Mouse (Mus musculus): Measurements from ENCODE around the gene Mta1.

The Mta1 gene

DNA sequence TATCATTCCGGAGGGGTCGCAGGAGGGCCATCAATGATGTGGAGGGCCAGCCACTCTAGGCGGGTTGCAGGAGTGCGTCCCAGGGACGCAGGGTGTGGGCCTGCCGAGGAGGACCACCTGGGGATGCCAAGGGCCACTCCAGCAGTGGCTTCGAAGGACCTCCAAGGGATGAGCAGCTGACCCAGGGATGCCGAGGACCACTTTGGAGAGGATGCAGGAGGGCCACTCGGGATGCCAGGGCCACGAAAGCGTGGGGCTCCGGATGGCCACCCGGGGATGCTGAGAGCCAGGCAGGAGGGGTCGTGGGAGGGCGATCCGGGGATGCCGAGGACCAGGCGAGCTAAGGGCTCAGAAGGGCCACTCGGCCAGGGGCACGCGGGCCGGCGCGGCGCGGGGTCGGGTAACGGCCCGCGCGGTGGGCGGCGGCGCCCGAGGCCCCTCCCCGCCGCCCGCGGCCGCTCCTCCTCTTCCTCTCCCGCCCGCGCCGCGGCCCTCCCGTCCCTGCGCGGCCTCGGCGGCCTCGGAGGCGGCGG is at the start of gene Mta1:
TSS of gene Mta1 (plus strand) at position 530 of the 533 bp plus-strand sequence.
- DNase-seq (ENCODE audit: low spot score): peak; percentile 81

DNA sequence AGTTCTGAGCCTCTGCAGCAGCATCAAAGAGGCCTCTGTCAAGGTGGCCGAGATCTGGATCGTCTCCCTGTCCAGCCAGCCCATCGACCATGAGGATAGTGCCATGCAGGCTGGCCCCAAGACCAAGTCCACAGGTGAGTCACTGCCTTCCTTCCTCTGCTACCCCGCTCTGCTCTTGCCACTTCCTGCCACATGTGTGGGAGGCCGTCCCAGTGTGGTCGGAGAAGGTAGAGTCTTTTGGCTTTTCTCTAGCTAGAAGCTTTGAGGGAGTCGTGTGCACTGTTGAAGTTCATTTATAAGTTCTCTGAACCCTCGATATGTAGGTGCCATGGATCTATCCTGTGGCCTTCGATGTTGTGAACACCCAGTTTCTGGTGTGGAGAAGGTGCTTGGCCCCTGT is 48.2 kb upstream of the Mta1 start:
- DNase-seq (ENCODE audit: low spot score): no peak

DNA sequence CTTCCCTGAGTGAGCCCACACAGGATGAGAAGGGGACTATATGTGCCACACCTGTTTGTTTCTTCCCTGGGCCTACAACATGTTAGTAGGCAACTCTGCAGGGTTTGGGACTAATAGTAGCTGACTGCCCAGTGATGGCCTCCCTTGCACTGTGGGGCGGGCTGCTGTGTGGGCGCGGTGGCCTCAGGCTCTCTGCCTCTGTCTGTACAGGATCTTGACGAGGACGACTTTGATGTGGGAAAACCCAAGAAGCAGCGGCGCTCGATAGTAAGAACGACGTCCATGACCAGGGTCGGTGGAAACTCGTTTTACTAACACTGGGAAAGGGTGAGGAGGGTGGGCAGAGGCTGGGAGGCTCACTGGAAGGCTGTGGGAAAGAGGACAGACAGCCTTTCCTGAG is 47.4 kb upstream of the Mta1 start:
- no peak for DNase-seq (ENCODE audit: low spot score)

DNA sequence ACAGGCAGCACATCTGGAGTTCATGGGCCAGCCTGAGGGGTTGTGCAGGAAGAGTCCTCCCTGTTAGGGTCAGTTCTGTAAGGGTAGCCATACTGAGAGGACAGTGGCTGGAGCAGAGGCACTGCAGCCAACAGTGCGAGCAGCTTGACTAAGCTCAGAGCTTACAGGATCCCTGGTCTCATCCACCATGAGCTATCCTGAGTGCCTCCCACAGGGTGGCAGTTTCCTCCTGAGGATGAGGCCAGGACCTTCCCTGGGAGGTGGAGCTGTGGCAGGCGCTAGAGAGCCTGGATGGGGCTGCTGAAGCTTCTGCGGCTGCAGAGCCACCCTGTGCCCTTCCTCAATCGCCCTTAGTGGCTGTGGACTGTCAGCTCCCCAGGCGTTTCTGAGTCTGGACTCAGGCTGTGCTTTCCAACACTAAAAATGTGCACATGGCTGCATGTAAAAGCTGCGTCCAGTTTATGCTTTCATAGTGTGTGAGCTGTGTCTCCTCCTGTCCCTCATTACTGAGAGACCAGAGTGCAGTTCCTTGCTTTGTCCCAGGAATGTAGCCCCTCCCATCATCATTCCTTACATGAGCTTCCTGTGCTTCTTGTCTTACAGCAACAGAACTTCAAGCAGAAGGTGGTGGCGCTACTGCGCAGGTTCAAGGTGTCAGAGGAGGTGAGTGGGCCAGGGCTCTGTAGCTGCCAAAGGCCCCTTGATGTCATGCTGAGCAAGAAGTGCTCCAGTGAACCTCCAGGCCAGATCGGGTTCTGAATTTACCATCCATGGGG is 46.3 kb upstream of the Mta1 start:
- peak; percentile 53 for DNase-seq (ENCODE audit: low spot score)

DNA sequence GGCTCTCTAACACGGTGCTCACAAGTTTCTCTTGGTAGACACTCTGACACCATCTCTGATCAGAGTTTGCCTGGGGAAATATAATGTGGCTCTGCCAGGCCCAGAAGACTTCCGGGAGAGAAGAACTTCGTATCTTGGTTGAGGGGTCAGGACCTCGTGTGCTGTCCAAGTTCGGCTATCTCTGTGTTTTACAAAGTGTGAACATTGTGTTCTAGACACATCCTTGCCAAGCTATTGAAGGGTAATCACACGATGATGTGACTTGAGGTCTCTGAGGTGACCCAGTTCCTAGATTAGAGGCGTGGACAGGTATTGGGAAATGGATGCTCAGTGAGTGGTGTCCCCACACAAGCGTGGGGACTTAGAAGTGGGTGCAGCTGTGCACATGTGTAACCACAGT is 42.0 kb upstream of the Mta1 start:
- DNase-seq (ENCODE audit: low spot score): no peak

DNA sequence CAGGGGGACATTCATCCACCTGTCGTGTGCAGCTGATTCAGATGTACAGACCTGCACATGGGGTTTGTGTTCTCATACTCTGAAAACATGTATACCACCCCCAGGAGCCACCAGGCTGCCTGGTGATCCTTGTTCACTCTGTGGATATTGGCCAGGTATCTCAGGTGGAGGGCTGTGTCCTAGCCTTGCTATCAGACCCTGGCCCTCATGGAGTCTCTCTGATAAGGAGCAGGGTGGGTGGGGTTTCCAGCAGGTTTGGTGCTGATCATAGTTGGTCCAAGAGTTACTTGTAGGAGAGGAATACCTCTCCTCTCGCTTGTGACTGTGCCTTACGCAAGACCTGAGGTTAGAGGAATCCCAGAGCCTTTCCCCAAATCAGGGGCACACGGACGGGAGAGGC is 37.9 kb upstream of the Mta1 start:
- DNase-seq (ENCODE audit: low spot score): no peak

DNA sequence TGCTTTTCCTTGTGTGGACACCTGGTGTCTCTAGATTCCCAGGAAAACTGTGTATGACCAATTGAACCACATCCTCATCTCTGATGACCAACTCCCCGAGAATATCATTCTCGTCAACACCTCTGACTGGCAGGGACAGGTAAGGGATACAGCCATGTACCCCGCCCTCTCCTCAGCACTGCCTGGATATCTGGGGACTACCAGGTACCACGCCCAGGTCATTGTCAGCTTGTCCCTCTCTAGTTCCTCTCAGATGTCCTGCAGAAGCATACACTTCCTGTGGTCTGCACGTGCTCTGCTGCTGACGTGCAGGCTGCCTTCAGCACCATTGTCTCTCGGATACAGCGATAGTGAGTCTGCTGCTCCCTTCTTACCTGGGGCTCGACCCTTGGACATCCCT is 36.5 kb upstream of the Mta1 start:
- no peak for DNase-seq (ENCODE audit: low spot score)

DNA sequence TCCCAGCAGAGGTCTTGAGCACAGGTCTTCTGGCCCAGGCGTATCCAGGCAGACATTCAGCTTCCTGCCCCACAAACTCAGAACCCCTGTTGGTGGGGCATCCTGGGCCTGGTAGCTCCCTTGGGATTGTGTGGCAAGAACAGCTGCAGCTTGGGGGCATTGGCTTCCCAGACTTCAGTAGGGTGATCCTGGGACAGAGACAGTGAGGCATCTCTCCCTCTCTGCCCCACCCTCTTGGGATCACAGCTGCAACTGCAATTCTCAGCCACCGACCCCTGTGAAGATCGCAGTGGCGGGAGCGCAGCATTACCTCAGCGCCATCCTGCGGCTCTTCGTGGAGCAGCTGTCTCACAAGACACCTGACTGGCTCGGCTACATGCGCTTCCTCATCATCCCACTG is 35.9 kb upstream of the Mta1 start:
- no peak for DNase-seq (ENCODE audit: low spot score)

DNA sequence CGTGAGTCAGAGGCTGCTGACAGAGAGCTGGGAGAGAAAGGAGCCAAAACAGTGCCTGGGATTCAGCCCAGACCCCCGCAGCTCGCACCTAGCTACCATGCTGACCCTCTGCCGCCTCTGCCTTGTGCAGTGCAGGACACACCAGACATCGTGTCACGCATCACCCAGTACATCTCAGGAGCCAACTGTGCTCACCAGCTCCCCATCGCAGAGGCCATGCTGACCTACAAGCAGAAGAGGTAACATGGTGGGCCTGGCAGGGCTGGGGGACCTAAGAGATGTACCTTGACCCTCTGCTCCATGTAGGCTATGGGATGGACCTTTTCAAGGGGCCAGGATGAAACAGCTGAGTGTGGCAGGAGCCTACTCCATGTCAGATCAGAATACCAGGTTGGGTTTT is 34.4 kb upstream of the Mta1 start:
- no peak for DNase-seq (ENCODE audit: low spot score)

DNA sequence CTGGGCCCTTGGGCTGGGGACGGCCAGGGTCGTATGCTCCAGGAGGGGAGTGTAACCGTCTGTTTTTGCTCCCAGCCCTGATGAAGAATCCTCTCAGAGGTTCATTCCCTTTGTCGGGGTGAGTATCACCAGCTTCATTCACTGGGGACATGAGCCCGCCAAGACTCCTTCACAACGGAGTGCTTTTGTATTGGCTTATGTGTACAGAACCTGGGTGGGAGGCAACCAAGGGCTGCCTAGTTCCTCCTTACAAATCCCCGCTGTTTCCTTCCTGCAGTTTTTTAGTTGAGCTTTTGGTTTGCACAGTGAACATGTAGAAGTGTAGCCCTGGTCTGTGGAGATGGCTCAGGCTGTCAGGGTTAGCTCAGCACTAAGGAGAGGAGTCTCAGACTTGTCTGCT is 30.1 kb upstream of the Mta1 start:
- DNase-seq (ENCODE audit: low spot score): no peak

DNA sequence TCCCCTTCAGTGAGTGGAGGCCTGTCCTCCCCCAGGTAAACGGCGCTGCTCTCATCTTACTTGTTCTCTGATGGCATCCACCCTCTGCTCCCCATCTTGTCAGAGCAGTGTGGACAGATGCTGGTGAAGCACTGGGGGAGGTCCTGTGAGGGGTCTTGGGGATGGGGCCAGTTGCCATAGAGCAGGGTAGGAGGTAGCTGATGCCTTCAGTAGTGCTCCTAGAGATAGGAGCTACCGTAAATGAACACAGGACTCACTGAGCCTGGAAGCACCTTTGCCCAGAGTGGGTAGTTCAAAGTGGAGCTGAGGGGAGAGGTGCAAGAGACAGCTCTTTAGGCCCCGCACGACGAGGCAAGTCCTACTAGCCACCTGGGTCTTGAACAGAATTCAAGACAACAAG is 28.7 kb upstream of the Mta1 start:
- DNase-seq (ENCODE audit: low spot score): no peak

DNA sequence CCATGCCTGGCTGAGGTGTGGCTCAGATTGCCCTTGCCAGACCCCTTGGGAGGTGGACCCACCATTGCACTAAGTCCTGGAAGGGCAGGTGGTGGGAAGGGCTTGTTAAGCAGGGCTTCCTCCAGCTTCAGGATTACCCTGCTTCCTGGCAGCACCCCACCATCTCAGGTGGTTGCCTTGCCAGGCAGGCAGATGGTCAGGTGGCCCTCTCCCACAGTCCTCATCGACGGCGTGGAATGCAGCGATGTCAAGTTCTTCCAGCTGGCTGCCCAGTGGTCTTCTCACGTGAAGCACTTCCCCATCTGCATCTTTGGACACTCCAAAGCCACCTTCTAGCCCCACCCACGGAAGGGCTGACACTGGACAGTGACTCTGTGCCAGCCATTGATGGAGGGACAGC is 26.8 kb upstream of the Mta1 start:
- no peak for DNase-seq (ENCODE audit: low spot score)

DNA sequence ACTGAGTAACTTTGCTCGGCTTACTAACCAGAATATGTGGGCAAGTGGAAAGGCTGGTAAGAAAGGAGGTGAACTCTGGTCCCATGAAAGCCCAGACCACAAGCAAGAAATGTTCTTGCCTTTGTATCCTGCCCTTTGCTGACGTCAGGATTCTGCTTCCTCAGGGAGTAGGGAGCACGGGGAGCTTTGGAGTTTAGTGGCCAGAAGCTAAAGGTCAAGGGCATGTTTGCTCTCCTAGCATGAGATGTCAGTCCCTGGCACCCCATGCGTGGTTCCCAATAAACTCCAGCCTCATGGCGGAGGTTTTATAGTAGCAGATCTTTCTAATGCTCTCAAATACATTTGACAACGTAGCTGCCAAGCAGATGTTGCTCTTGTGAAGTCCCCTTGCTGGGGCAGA is 26.3 kb upstream of the Mta1 start:
- DNase-seq (ENCODE audit: low spot score): no peak

DNA sequence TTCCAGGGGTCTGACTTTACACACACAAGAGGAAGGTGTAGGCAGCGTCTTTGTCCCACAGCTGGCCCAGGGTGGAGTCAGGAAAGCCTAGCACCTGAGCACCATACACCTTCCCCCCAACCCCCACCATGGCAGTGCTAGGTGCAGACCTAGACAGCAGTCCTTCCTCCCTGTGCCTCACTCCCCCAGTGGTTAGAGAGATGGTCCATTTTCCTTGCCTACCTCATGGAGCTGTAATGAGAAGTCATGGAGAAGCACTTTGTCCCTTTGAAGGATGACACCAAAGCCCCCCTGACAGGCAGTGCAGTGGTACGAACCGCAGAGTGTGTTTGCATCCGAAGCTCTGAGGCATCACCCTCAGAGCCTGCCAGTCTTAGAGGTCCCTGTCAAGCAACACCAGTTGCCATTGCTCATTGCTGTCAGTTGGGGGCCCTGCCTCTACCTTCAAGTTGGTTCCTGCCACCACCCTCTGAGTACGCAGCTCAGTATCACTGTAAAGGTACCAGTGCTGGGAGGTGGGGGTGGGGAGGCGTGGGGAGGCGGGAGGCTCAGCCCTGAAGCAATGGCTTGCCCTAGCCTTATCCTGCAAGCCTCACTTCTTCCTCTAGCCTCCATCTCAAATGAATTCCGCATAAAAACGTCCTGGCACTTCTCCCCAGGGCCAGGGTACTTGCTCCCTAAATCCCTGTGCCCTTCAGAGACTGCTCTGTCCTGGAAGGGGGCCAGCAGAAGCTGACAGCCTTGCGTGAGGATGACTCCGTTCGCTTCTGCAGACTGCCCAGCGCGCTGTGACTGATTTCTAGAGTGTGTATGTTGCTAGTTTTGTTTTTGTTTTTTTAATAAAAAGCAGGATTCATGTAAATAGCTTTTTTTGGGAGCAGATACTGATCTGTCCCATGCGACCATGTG is 24.4 kb upstream of the Mta1 start:
- peak; percentile 42 for DNase-seq (ENCODE audit: low spot score)

DNA sequence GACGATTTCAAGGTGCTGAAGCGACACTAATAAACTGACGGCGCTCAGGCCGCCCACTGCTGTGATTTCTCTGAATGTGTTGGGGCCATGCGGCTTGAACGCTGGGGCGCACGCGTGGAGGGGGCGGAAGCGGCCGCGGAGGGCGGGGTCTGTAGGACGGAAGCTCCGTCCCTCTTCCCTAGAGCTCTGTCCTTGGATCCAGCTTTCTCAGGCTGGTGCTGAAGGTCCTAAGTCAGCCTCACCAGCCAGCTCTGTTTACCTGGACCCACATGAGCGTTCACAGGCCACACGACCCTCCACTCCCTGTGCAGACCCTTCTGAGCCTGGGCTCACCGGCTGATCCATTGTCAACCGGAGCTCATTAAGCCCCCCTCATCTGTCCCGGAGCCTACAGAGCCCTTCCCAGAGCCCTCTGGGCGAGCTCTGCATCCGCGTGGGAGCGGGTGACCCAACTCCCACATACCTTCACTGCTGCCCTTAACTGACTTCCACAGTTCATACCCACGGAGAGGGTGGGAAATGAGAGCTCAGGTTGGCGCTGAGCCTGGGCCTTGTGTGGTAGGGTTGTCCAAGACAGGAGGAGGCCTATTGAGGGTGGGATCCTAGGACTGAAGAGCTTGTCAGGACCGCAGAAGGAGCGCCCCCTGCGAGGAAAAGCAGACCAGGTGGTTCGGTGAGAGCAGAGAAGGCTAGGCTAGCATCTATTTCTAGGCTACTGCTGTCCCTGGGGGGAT is 23.6 kb upstream of the Mta1 start, which contains the start of gene Tex22:
TSS of gene Tex22 (plus strand) at position 174 of the 734 bp plus-strand sequence.
- peak; percentile 90 for DNase-seq (ENCODE audit: low spot score)

DNA sequence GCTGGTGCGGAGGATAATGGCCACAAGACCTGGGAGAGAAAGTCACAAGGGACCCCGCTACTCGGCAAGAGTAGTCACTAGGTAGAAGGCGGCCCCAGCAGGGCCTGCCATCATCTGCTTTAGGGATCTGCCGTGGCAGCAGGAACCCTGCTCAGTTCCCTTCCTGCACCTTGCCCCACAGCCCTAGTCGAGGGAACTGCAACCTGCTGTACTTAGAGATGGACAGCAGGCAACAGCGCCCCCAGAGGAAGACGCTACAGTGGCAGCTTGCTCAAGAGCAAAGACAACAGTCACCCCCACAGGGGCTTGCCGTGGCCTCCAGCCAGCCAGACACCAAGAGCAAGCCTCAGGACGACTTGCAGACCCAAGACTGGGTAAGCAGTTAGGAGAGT is 23.0 kb upstream of the Mta1 start:
- DNase-seq (ENCODE audit: low spot score): peak; percentile 93

DNA sequence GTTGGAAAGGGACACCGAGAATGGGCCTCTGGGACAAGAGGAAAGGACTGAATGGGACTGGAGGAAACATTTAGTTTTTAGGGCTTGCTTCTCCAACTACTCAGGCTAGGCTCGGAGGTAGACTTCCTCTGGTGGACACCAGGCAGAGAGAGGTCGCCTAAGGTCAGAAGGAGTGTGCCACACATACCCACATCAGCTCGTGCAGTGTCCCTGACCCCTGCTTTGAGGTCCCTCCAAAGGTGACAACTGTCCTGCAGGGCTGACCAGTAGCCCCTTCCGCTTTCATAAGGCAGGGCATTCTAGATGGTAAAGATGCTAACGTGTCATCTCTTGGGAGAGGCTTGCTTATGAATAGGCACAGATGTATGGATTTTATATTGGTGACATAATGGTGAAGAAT is 22.6 kb upstream of the Mta1 start:
- DNase-seq (ENCODE audit: low spot score): no peak

DNA sequence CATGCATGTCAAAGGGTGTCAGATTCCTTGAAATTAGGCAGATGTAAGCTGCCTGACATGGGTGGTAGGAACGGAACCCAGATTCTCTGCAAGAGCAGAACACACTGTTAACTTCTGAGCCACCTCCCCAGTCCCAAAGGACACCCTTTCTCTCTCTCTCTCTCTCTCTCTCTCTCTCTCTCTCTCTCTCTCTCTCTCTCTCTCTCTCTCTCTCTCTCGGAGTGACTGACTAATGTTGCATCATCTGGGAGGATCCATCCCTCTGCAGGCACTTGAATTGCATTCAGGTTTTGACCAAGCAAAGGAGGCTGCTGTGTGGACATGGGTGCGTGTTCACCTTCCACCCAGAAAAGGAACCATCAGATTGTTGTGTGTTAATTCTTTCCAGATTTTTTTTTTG is 10.8 kb upstream of the Mta1 start:
- no peak for DNase-seq (ENCODE audit: low spot score)

DNA sequence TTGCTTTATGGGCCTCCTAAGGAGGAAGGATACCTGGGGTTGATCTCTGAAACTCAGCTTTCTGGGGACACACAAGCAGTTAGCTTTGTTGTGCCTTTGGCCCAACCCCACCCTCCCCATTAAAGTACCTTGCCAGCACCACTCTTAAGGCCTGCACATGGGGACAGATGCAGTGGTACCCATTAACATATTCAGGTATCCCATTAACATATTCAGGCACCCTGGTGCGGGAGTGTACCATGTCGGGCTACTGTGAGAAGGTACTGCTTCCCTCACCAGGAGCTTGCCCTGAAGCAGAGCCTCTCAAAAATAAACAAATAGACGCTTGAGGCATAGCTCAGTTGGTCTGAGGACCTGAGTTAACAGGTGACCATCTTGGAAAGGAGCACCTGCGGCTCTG is 10.1 kb upstream of the Mta1 start:
- no peak for DNase-seq (ENCODE audit: low spot score)

DNA sequence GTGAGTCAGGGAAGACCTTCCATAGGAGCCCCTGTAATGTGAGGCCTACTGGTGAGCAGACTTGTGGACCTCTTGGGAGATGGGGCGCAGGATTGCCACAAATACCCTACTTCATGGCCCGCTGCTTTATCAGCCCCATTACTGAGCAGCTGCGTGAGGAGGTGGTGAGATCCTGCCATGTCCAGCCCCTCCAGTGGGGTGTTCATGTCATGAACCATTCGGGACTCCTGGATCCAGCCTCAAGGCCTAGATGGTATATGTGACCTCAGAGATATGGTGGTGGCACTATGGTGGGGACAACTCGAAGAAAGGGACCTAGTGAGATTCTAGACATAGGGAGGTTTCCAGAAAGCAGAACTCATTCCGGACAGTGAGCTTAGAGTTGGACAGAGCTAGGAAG is 9.0 kb upstream of the Mta1 start:
- no peak for DNase-seq (ENCODE audit: low spot score)

DNA sequence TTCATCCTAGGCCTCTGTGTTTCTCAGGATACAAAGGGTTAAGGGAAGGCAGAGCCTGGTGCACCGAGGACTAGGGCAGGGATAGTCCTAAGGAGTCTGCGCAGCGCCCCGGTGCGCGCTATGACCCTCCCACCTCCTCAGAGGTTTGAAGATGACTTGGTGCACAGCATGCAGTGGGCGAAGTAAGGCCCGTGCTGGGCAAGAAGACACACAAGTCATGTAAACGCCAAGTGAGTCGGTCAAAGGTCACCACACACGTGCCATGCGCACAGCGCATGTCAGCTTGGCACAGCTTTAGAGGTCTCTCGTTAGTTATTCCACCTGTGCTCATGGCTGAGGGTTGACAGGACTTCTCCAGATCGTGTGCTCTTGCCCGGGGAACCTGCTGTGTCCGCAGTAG is 8.0 kb upstream of the Mta1 start:
- no peak for DNase-seq (ENCODE audit: low spot score)

DNA sequence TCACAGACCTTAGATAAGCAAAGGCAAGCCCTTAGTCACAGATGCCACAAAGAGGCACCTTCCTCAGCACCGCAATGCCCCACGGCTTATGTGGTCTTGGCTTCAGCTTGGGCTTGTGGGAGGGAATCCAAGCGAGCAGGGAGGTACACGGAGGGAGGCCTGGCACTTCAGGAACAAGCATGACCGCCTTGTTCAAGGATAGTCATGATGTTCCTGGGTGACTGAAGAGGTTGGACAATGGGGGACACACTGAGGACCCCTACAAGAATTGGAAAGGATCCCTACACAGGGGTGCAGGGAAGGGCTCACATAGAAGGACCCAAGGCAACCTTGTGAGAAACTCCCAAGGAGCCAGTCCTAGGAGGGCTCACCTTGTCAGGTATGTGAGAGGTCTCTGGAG is 1.0 kb upstream of the Mta1 start:
- no peak for DNase-seq (ENCODE audit: low spot score)

Data from embryo, embryonic 10.5 days (tissue).